Mouse (Mus musculus): Measurements from ENCODE around the gene Trir.

The Trir gene

DNA sequence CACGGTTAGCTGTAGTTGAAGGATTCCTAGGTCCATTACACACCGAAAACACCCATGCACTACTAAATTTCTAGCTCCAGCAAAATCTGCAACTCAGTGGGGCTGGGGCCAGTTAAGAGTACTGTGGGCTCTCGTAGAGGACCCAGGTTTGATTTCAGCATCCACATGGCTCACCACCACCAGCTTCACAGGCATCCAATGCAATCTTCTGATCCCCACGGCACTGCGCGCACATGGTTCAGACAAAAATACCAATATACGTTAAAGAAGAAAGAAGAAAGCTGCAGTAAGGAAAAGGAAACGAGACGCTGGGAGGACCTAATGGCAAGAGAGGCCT is 9.7 kb downstream of the Trir start:
- DNase-seq (ENCODE audit: low read depth, low spot score) = no peak

DNA sequence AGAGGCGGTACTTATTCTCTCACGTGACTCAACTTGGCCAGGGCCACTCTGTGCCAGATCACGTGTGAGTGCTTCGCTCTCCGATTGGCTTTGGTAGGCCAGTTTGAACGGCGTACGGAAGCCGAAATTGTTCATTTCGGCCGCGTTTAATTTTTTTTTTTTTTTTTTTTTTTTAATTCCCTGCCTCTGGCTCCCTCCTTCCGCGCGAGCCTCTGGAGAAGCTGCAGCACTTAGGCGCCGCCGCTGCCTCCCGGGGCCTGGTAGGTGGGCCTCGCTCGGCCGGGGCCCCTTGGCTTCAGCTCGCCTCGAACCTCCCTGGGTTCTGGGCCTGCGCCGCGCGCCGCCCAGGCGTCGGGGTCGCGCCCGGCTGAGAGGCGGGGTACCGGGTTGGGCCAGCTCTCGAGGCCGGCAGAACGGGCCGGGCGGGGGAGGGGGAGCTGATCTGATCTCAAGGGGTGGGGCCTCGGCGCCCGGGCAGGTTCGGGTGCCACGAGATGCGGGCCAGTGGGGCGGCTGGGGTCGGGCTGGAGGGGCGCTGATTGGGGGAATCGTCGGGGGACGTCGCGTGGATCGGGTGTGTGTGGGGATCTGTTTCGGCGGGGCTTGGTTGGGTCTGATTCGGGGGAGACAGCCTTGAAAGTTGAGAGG is 10.2 kb downstream of the Trir start, which contains the start of gene Tnpo2:
TSS of gene Tnpo2 (plus strand) at position 198 of the 648 bp plus-strand sequence.
- peak; percentile 91 for DNase-seq (ENCODE audit: low read depth, low spot score)

DNA sequence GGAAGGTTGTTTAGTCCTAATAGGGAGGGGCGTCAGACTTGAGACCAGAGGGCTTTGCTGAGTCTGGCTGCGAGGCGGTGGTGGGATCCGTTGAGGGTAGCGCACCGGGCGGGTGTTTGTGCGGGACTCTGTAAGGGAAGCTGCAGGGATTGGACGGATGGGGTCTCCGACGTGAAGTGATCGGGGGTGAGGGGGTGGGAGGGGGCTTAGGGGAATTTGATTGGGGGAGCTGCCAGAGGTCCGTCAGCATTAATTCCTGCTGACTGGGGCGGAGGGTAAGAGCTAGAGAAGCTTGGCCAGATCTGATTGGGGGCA is 10.7 kb downstream of the Trir start:
- no peak for DNase-seq (ENCODE audit: low read depth, low spot score)

DNA sequence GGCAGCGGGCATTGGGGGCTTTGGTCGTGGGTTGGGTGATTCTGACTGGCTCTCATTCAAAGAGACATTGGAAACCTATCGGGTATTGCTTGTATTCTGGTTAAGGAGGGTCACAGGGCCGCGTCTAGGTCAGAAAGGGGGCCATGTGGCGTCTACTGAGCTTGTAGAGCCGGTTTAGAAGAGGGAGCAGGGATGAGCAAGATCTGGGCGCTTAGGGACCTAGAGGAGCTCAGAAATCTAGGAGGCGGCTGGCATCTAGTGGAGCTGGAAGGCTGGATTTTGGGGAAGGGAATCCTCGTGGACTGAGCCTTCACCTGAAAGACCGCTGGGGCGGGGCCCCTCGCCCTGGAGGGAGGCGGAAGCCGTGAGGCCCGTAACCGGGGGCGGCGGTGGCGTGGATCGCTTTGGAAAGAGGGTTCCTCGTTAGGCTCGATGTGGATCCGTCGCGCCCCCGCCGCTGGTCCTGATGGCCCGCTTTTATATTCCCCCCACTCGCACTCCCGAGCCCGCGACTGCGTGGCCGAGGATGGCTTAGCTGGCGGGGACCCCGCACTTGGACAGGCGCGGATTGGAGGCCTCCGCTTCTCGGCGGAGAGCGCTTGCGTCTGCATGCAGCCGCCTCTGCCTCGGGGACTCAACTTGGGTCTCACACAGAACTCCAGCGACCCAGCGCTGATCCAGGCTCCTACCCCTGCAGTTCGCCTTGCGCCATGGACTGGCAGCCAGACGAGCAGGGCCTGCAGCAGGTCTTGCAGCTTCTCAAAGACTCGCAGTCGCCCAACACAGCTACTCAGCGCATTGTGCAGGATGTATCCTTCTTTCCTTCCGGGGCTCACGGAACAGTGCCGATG is 11.3 kb downstream of the Trir start:
- no peak for DNase-seq (ENCODE audit: low read depth, low spot score)

- no peak for DNase-seq (ENCODE audit: low read depth, low spot score)
Observed at GRCm38 (mm10) chr8:85043619-85044018, 17.0 kb downstream of the Trir start.

DNA sequence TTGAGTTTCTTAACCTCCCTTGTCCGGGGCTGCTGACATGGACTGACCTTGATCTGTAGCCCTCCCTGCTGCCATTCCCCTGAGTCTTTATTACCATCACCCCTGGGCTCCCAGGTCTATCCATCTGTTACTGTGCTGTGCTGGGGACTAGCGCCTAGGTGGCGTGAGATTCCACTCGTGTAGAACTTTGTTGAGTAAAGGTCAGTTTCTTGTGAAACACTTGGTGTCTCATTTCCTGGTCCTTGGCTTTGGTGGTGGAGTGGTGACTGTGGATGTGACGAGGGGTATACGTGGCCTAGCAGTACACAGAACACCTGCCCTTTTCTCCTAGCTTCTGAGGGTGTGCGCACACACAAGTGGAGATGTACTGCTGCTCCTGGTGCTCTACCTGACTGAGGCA is 30.7 kb downstream of the Trir start:
- no peak for DNase-seq (ENCODE audit: low read depth, low spot score)

GRCm38 (mm10) chr8:85059879-85060616 is 33.4 kb downstream of the Trir start, which contains the start of gene Fbxw9:
TSS of gene Fbxw9 (plus strand) at chr8:85060055.
- peak; percentile 92 for DNase-seq (ENCODE audit: low read depth, low spot score)

- DNase-seq (ENCODE audit: low read depth, low spot score) = no peak
Observed at GRCm38 (mm10) chr8:85062603-85063002, 36.0 kb downstream of the Trir start.

- no peak for DNase-seq (ENCODE audit: low read depth, low spot score)
Observed at GRCm38 (mm10) chr8:85065213-85065612, 38.6 kb downstream of the Trir start.

DNA sequence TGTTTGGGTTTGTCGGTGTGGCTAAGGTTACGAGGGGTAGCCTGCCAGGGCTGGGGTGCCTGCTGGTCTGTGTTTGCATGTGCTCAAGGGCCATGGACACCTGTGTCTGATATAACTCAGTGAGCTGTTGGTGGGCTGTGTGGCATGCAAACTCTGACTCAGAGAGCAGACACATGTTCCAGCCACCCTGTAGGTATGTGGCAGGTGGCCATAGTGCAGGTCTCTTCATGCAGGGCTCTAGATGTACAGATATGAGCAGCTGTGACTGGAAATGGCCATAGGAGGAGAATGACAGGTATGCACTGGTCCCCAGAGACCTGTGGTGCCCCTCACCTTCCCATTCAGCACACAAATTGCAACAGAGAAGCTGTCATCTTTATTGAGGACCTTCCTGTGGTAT is 40.5 kb downstream of the Trir start:
- DNase-seq (ENCODE audit: low read depth, low spot score) = no peak

- DNase-seq (ENCODE audit: low read depth, low spot score) = no peak
Observed at GRCm38 (mm10) chr8:85067982-85068381, 41.4 kb downstream of the Trir start, which contains the start of gene Gm5741. TSS of gene Gm5741 (minus strand) at chr8:85067982.

DNA sequence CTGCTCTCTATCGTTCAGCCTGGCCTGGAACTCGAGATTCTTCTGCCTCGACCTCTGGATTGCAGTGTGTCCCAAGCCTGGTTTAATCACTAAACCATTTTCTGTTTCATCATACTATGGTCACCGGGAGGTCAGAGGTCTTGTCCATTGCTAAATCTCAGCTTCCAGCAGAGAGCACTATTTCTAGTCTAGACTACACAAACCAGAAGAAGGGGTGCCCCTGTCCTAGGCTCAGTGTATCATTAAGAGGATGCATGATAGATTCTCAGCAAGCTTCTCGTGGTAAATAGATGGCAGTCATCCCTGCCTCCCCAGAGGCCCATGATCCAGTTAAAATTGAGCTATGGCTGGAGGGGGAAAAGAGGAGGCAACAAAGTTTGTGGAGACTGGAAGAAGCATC is 44.4 kb downstream of the Trir start:
- no peak for DNase-seq (ENCODE audit: low read depth, low spot score)

GRCm38 (mm10) chr8:85071514-85072281 is 45.1 kb downstream of the Trir start, which contains the start of gene Dhps:
TSS of gene Dhps (plus strand) at chr8:85071757.
- DNase-seq (ENCODE audit: low read depth, low spot score) = peak; percentile 85

DNA sequence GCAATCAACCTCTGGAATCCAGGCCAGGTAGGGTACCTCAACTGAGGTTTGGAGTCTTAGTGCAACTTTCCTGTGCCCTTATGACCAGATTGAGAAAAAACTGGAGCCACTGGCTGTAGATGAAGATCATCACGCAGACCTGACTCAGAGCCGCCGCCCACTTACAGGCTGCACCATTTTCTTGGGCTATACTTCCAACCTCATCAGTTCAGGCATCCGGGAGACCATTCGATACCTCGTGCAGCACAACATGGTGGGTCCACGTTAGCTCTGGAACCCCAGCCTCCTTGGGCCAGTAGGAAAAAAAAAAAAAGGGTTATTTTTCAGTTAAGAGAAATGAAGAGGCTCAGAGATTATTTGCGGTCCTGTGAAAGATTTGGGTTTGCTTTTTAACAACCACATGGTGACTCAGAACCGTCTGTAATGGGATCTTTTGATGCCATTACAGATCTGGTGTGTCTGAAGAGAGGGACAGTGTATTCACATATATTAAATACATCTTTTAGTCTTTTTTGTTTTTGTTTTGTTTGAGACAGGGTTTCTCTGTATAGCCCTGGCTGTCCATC is 45.8 kb downstream of the Trir start:
- DNase-seq (ENCODE audit: low read depth, low spot score) = no peak

DNA sequence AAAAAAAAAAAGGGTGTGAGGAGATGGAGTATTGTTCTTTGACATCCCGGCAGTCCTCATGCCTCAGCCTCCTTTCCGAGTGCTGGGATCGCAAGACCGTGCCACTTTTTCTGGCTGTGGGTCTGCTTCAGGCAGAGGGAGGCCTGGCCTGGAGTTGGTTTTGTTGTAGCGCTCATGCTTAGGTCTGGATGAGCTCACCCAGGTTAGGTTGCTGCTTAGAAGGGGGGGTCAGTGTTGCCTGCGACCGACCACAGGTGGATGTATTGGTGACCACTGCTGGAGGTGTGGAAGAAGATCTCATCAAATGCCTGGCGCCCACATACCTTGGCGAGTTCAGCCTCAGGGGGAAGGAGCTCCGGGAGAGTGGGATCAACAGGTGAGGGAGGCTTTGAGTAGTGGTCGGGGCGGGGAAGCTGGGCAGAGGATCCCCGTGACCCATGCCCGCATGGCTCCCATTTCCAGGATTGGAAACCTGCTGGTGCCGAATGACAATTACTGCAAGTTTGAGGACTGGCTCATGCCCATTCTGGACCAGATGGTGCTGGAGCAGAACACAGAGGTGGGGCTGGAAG is 46.5 kb downstream of the Trir start:
- no peak for DNase-seq (ENCODE audit: low read depth, low spot score)

GRCm38 (mm10) chr8:85074167-85074566 is 47.5 kb downstream of the Trir start:
- DNase-seq (ENCODE audit: low read depth, low spot score) = no peak

- no peak for DNase-seq (ENCODE audit: low read depth, low spot score)
Observed at GRCm38 (mm10) chr8:85074617-85075016, 48.0 kb downstream of the Trir start.

- DNase-seq (ENCODE audit: low read depth, low spot score) = no peak
Observed at GRCm38 (mm10) chr8:85076001-85076400, 49.4 kb downstream of the Trir start.

- DNase-seq (ENCODE audit: low read depth, low spot score) = no peak
Observed at GRCm38 (mm10) chr8:85076993-85077392, 50.4 kb downstream of the Trir start.

Measured in WW6 (cell line).